Mouse (Mus musculus): ENCODE measurements around the gene Tpsb2.

Gene Tpsb2

GRCm38 (mm10) chr17:25366005-25366404 lies at the start of gene Tpsb2:
Gene Tpsb2 (plus strand): TSS chr17:25366305.
- DNase-seq (ENCODE audit: extremely low read depth, low read depth) = no peak

GRCm38 (mm10) chr17:25318354-25318753 lies 47.8 kb upstream of the Tpsb2 start, which contains the start of gene Prss29:
Gene Prss29 (plus strand): TSS chr17:25318654.
- DNase-seq (ENCODE audit: extremely low read depth, low read depth) = no peak

GRCm38 (mm10) chr17:25320819-25321218 lies 45.3 kb upstream of the Tpsb2 start:
- no peak for DNase-seq (ENCODE audit: extremely low read depth, low read depth)

GRCm38 (mm10) chr17:25322930-25323329 lies 43.2 kb upstream of the Tpsb2 start:
- DNase-seq (ENCODE audit: extremely low read depth, low read depth) = no peak

GRCm38 (mm10) chr17:25332321-25332720 lies 33.8 kb upstream of the Tpsb2 start:
- no peak for DNase-seq (ENCODE audit: extremely low read depth, low read depth)

GRCm38 (mm10) chr17:25333943-25334342 lies 32.2 kb upstream of the Tpsb2 start:
- DNase-seq (ENCODE audit: extremely low read depth, low read depth) = no peak

- no peak for DNase-seq (ENCODE audit: extremely low read depth, low read depth)
Measured at GRCm38 (mm10) chr17:25338218-25338617, 27.9 kb upstream of the Tpsb2 start.

GRCm38 (mm10) chr17:25340003-25340402 lies 26.1 kb upstream of the Tpsb2 start:
- DNase-seq (ENCODE audit: extremely low read depth, low read depth) = no peak

GRCm38 (mm10) chr17:25341490-25341889 lies 24.6 kb upstream of the Tpsb2 start:
- DNase-seq (ENCODE audit: extremely low read depth, low read depth) = no peak

- DNase-seq (ENCODE audit: extremely low read depth, low read depth) = no peak
Measured at GRCm38 (mm10) chr17:25345462-25345861, 20.6 kb upstream of the Tpsb2 start, which contains the start of gene Tpsab1. Gene Tpsab1 (minus strand): TSS chr17:25345562.

GRCm38 (mm10) chr17:25361291-25361690 lies 4.8 kb upstream of the Tpsb2 start:
- DNase-seq (ENCODE audit: extremely low read depth, low read depth) = no peak

GRCm38 (mm10) chr17:25363726-25364125 lies 2.4 kb upstream of the Tpsb2 start:
- DNase-seq (ENCODE audit: extremely low read depth, low read depth) = peak; percentile 6

- DNase-seq (ENCODE audit: extremely low read depth, low read depth) = no peak
Measured at GRCm38 (mm10) chr17:25368973-25369372, 2.9 kb downstream of the Tpsb2 start, which contains the start of gene Tpsg1. Gene Tpsg1 (plus strand): TSS chr17:25369273.

- DNase-seq (ENCODE audit: extremely low read depth, low read depth) = no peak
Measured at GRCm38 (mm10) chr17:25372491-25372890, 6.4 kb downstream of the Tpsb2 start.

- no peak for DNase-seq (ENCODE audit: extremely low read depth, low read depth)
Measured at GRCm38 (mm10) chr17:25374011-25374410, 7.9 kb downstream of the Tpsb2 start.

GRCm38 (mm10) chr17:25394526-25394925 lies 28.4 kb downstream of the Tpsb2 start:
- DNase-seq (ENCODE audit: extremely low read depth, low read depth) = no peak

- DNase-seq (ENCODE audit: extremely low read depth, low read depth) = no peak
Measured at GRCm38 (mm10) chr17:25397804-25398519, 31.9 kb downstream of the Tpsb2 start.

- no peak for DNase-seq (ENCODE audit: extremely low read depth, low read depth)
Measured at GRCm38 (mm10) chr17:25398520-25398838, 32.4 kb downstream of the Tpsb2 start.

GRCm38 (mm10) chr17:25400443-25400842 lies 34.3 kb downstream of the Tpsb2 start:
- DNase-seq (ENCODE audit: extremely low read depth, low read depth) = no peak

GRCm38 (mm10) chr17:25401491-25401890 lies 35.4 kb downstream of the Tpsb2 start:
- DNase-seq (ENCODE audit: extremely low read depth, low read depth) = no peak

- no peak for DNase-seq (ENCODE audit: extremely low read depth, low read depth)
Measured at GRCm38 (mm10) chr17:25402224-25402623, 36.1 kb downstream of the Tpsb2 start.

- DNase-seq (ENCODE audit: extremely low read depth, low read depth) = no peak
Measured at GRCm38 (mm10) chr17:25404190-25404589, 38.1 kb downstream of the Tpsb2 start.

- no peak for DNase-seq (ENCODE audit: extremely low read depth, low read depth)
Measured at GRCm38 (mm10) chr17:25405224-25405895, 39.3 kb downstream of the Tpsb2 start.

Measured in MEL-GATA-1-ER (cell line).